Mouse (Mus musculus) layer of hippocampus, adult 9-11 months (tissue): ENCODE results near the gene Evx1.

Experiments used
- DNase-seq: peaks from one replicate; pipeline ENCODE4 v3.0.0; 2022

Evx1 gene

GRCm38 (mm10) chr6:52313391-52314303 is at the start of gene Evx1:
TSS of gene Evx1 (plus strand) at chr6:52313498.
- no peak for DNase-seq

GRCm38 (mm10) chr6:52264106-52264790 is 49.0 kb upstream of the Evx1 start:
- DNase-seq: no peak

- DNase-seq: no peak
Observed at GRCm38 (mm10) chr6:52265306-52265912, 47.9 kb upstream of the Evx1 start.

GRCm38 (mm10) chr6:52265913-52266665 is 47.2 kb upstream of the Evx1 start:
- DNase-seq: no peak

- no peak for DNase-seq
Observed at GRCm38 (mm10) chr6:52266666-52266985, 46.7 kb upstream of the Evx1 start.

GRCm38 (mm10) chr6:52267221-52267620 is 46.1 kb upstream of the Evx1 start:
- DNase-seq: no peak

GRCm38 (mm10) chr6:52267691-52268090 is 45.6 kb upstream of the Evx1 start:
- DNase-seq: no peak

GRCm38 (mm10) chr6:52268341-52268740 is 45.0 kb upstream of the Evx1 start:
- DNase-seq: no peak

GRCm38 (mm10) chr6:52268756-52269155 is 44.5 kb upstream of the Evx1 start:
- DNase-seq: no peak

- peak; percentile 24 for DNase-seq
Observed at GRCm38 (mm10) chr6:52270494-52271480, 42.5 kb upstream of the Evx1 start.

GRCm38 (mm10) chr6:52272766-52273655 is 40.3 kb upstream of the Evx1 start:
- no peak for DNase-seq

GRCm38 (mm10) chr6:52273656-52274280 is 39.5 kb upstream of the Evx1 start:
- DNase-seq: no peak

GRCm38 (mm10) chr6:52274576-52274975 is 38.7 kb upstream of the Evx1 start:
- no peak for DNase-seq

GRCm38 (mm10) chr6:52275563-52276280 is 37.6 kb upstream of the Evx1 start:
- no peak for DNase-seq

GRCm38 (mm10) chr6:52276382-52276781 is 36.9 kb upstream of the Evx1 start:
- no peak for DNase-seq

- no peak for DNase-seq
Observed at GRCm38 (mm10) chr6:52276920-52277319, 36.4 kb upstream of the Evx1 start.

- no peak for DNase-seq
Observed at GRCm38 (mm10) chr6:52281084-52281483, 32.2 kb upstream of the Evx1 start.

GRCm38 (mm10) chr6:52283896-52284295 is 29.4 kb upstream of the Evx1 start:
- no peak for DNase-seq

GRCm38 (mm10) chr6:52290186-52290585 is 23.1 kb upstream of the Evx1 start:
- no peak for DNase-seq
